Mouse (Mus musculus): ENCODE measurements around the gene Lmf1.

DNA sequence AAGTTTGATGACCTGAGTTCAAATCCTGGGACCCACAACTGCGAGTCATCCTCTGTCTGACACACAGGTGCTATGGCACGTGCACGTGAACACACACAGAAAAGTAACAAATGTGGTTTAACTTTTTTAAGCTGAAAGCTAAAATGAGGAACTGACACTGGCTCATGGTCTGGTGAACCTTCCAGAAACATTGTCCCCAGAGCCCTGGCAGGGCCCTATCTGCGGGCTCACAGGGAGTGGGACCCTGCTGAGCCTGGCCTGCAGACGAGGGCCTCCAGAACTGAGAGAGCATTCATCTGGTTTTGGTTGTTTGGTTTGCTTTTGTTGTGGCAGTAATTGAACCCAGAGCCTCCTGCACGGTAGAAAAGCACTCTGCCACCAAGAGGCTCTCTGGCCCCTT lies 99.1 kb downstream of the Lmf1 start:
- no peak for TF ChIP-seq CTCF (IDR thresholded peaks at IDR 0.05; ENCODE audit: borderline replicate concordance, insufficient read depth, low read length)
- TF ChIP-seq POLR2A (IDR thresholded peaks at IDR 0.05; ENCODE audit: low read depth, low read length): no peak

All from embryonic fibroblast, embryonic 13.5 days (primary cell).